Mouse (Mus musculus) erythroblast, adult 5-6 weeks (primary cell): Measurements from ENCODE around the gene Ppp1cb. TPM values are rescaled to one million over a fixed set of nuclear protein-coding genes. Genes with fewer than 3 reads are reported as not detected.
"Not testable (repeated sequence)": the region's sequence is repeated elsewhere in the genome, so short reads cannot be mapped to it uniquely, and the experiment has no call there.

Experiments
- ATAC-seq: replicated peaks from 2 replicates; pipeline ENCODE4 v1.8.0; 2016; ENCODE audit warnings: moderate number of reproducible peaks, mild to moderate bottlenecking, moderate TSS enrichment, inconsistent platforms; ENCODE audit not compliant: poor library complexity, low FRiP score, severe bottlenecking
- total RNA-seq, 2 experiments: library from RNA; stranded (forward) in 1 of 2; stranded (reverse) in 1 of 2; fragments of 150-400 nt in 1 of 2; fragments of 200-764, 138-1000 nt in 1 of 2; gene quantifications; 2 replicates each; pipeline versions ENCODE4 v1.2.3 to v1.2.4; 2015 to 2017; ENCODE audit warnings: low replicate concordance in 2 of 2

Ppp1cb gene
- total RNA-seq (2015; ENCODE audit: low replicate concordance), result 473 and 522 TPM in 2 replicates
- total RNA-seq (2017; ENCODE audit: low replicate concordance), result 929 and 957 TPM in 2 replicates

DNA sequence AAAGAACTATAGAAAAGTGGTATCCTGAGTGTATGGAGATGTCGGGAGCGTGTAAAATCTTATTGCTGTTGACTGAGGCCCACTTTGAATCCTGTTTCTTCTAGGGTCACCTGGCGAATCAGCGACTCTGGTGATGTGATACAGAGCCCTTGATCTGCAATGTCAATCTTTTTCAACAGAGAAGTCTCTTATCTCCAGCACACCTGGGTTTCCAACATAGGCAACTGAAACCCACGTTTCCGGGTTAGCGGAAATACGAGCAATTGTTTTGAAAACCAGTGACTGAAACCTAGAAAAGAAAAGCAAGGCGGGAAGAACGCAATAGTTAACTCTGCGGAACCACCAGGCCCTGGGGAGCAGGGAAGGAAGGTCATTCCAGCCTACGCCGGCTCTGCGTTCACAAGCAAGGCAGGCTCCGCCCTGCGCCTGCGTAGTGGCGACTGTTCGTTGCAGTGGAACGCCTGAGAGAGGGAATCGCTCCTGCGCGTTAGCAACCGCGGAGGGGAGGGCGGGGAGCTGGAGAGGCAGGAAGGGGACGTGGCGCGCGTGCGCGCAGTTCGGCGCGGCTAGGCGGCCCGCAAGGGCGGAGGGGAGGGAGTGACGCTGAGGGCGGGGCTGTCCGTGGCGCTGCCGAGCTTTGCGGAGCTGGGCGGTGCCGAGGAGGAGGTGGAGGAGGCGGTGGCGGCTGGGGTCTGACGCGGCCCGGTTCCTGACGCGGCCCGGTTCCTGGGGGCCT lies at the start of gene Ppp1cb:
TSS of gene Ppp1cb (plus strand) at position 436 of the 736 bp plus-strand sequence.
- peak; percentile 92 for ATAC-seq

- no peak for ATAC-seq
These were observed 48.9 kb upstream of the Ppp1cb start for GRCm38 (mm10) chr5:32409747-32410146.

DNA sequence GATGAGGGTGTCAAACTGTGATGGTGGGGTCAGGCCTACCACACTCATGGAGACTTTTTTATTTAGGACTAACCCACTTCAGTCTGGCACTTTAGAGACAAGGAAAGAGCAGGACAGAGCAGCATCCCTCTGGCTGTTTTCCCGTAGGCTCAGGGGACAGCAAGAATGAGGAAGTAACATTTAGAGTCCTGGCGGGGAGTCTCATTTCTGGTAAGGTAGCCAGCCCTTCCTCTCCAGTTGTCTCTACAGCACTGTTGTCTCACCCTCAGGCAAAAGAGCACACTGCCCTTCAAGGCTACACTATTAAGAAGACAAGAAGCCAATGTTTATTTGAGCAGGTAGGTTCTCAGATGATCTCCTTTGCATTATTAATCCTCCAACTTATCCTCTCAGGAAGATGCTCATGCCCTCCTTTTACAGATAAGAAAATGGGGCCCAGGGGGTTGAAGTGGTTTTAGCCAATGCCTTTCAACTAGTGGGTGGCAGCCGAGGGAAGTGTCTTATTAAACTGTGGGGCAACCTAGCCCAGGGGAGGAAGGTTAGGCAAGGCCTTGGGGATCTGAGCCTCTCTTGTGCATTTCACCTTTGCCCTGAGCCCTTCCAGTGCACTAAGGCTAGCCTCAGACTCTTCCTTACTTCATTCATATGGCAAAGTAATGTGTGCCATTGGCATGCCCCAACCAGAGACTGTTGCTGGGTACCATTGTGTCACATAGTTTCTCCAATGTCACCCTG lies 47.5 kb upstream of the Ppp1cb start:
- no peak for ATAC-seq

GRCm38 (mm10) chr5:32412186-32412950 lies 46.3 kb upstream of the Ppp1cb start:
- ATAC-seq, result no peak

GRCm38 (mm10) chr5:32413083-32413482 lies 45.6 kb upstream of the Ppp1cb start:
- no peak for ATAC-seq

- no peak for ATAC-seq
These were observed 45.1 kb upstream of the Ppp1cb start for GRCm38 (mm10) chr5:32413569-32413968.

GRCm38 (mm10) chr5:32414461-32414985 lies 44.1 kb upstream of the Ppp1cb start:
- ATAC-seq, result no peak

GRCm38 (mm10) chr5:32415554-32415953 lies 43.1 kb upstream of the Ppp1cb start:
- no peak for ATAC-seq

DNA sequence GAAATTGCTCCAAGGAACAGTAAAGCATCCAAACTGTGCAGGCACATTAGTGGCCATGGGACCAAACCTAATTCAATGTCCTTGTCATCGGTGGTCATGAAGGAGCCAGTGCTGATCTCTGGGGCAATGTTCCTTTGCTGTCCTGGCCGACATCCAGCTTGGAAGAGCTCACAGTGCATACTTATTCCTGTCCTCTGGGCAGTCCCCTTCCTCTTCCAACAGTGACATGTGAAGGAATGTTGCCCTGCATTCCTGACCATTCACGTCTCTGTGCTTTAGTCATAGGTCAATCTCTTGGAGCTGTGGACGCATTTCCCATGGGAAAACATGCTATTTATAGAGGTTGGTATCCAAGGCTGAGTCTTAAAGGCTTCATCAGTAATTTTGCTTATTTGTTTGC lies 41.8 kb upstream of the Ppp1cb start:
- ATAC-seq, result no peak

- no peak for ATAC-seq
These were observed 36.5 kb upstream of the Ppp1cb start for GRCm38 (mm10) chr5:32422081-32422589.

DNA sequence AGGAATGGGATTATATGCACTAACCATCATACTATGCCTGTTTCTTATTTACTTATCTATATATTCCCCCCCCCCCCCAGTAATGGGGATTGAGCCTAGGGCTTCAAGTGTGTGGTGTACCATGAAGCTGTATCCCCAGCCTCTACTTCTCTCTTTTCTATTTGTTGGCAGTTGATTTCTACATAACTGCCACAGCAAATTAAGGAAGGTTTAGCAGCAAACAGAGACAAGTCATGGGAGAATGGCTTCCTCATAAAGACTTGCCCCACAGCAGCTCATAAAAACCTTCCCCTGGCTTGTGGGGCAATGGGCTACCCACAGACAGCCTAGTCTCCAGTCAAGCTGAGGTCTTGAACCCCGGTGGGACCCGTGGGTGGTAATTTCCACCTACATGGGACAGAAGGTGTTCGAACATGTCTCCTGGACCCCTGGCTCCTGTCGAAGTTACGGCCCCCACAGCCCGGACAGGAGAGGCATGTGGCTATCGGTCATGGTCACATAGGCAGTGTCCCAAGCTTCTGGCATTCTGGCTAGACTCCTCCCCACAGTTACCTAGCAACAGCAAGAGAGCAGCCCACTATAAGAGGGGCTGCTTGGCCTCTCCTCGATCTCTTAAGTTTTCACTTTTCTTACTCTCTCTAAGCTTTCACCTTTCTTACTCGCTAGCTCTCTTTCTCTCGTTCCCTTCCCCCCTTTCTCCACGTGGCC lies 35.1 kb upstream of the Ppp1cb start:
- no peak for ATAC-seq

DNA sequence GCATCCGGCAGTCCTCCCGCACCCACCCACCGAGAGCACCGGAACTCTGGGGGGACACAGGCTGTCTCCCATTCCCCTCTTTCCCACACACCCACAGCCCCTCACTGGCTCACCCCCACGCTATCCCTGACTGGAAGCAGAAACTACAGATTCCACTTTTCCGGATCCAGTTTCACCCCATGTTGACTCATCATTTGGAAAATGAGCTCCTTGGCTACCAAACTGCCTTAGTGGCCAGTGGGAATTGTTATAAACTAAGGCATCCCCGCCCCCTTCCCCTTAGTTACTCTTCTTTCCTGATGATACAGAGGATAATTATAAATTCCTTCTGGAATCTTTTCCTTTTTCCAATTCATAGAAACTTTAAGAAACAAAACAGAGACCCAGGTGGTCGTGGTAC lies 34.2 kb upstream of the Ppp1cb start:
- ATAC-seq, result no peak

GRCm38 (mm10) chr5:32425485-32426171 lies 33.0 kb upstream of the Ppp1cb start:
- ATAC-seq, result no peak

- no peak for ATAC-seq
These were observed 28.2 kb upstream of the Ppp1cb start for GRCm38 (mm10) chr5:32430399-32430798.

DNA sequence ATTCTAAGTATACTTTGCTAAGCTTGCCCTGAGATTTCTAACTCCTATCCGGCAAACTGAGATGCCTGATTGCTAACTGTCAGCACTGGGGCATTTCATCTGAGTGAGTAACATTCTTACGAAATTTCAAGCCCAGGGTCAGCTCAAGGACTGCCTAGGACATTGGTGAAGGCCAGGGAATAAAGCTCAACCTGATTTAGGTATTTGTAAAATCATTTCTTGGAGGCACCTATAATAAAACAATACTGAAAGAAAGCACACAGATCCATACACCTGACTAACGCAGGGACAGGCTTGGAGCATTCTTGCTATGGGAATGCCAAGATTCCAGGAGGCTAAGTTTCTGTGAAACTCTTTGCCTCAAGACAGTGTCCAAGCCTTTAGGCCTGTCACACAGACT lies 24.3 kb upstream of the Ppp1cb start:
- ATAC-seq, result not testable (repeated sequence)

GRCm38 (mm10) chr5:32435612-32436011 lies 23.0 kb upstream of the Ppp1cb start:
- no peak for ATAC-seq

DNA sequence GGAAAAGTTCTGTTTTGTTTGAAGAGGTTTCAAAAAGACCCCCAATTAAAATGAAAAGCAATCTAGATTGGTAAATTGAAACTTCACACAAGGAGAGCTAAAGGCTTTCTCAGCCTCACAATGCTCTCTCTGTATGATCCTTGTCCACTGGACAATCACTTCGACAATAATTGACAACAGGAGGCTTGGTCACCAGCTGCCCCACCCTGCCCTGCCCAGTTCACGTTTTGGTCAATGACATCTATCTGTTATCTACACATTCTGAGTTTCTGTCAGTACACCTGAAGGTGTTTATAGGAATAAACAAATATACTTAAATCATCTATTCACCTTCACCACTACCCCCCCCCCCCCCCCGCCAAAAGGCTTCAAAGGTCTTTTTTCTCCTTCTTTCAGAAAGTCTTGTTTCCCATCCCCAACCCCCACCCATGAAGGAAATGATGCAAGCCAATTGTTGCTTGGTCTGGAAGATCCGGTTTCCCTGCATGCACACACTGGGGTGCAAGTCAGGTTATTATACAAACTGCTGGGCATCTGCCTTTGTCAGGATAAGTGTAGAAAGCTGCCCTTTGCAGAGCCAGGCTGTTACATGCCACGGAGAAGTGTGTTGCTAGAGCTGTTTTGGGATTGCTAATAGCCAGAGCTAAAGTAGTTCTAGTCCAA lies 20.6 kb upstream of the Ppp1cb start:
- ATAC-seq, result no peak

- ATAC-seq, result no peak
These were observed 20.1 kb upstream of the Ppp1cb start for GRCm38 (mm10) chr5:32438564-32438922.
